Mouse (Mus musculus) lung, postnatal 0 days (tissue): ENCODE data around the gene Sod2.
"Not testable (repeated sequence)": the region's sequence is repeated elsewhere in the genome, so short reads cannot be mapped to it uniquely, and the experiment has no call there.

Experiments
- CTCF ChIP-seq: IDR thresholded peaks from 2 replicates; pipeline ENCODE4 v1.5.1; 2016; ENCODE audit warnings: antibody characterized with exemption, mild to moderate bottlenecking
- EP300 ChIP-seq: IDR thresholded peaks from 2 replicates; pipeline ENCODE4 v1.6.1; 2016; ENCODE audit warnings: antibody characterized with exemption, mild to moderate bottlenecking, control low read depth

- TF ChIP-seq EP300: not testable (repeated sequence)
- peak; percentile 23; the same call in 1 of the 2 replicates for TF ChIP-seq CTCF
Observed at GRCm38 (mm10) chr17:13002243-13002642, 4.4 kb upstream of the Sod2 start.
